Comparison of ENCODE assay signal across 8 mouse cellular contexts in the genomic region with DNA sequence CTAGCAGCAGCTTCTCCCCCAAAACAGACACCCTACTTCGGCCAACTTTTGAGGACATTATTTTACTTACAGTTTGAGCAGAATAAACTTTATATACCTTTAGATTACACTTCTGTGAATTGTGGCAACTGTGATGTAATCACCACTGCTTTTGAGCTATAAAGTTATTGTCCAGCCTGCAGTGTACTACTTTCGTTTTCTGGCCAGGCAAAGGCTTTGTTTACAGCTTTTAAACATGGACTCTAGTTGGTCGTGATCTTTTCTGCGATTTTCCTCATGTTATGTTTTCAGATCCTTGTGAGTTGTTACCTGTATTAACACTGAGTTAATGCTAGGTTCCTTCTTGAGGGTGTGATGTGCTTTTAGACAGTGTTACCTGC.
DNase-seq lines count a peak whose midpoint lies in the region; ATAC-seq and TF ChIP-seq lines count a peak whose summit lies in the region.

No protein-coding gene starts in this region.

- H3K4me1 ChIP-seq in embryonic facial prominence, embryonic 11.5 days (ENCODE audit: control insufficient read depth, insufficient read depth, low read length) = no peaks in the 10 kb centered on the region
- no peaks in the 10 kb centered on the region for H3K4me1 ChIP-seq in intestine, postnatal 0 days (replicated peaks; ENCODE audit: control insufficient read depth, insufficient read depth, low read length)
- no peaks in the 10 kb centered on the region; the same call in 1 of the 2 replicates for H3K4me1 ChIP-seq in midbrain, postnatal 0 days (ENCODE audit: insufficient read depth, low read length)

- DNase-seq in layer of hippocampus, adult 2 months (ENCODE audit: low spot score in 2 of 2) = no peak
- no peak for DNase-seq in layer of hippocampus, adult 9-11 months
- peak; percentile 12 for DNase-seq in embryonic facial prominence, embryonic 11.5 days (ENCODE audit: low spot score)
- no peak for DNase-seq in midbrain, postnatal 0 days (ENCODE audit: low spot score)
- DNase-seq in right cerebral cortex, postnatal 25 days = no peak
- DNase-seq in gastrocnemius, adult 8-10 months (ENCODE audit: low spot score in 2 of 2) = no peak
- DNase-seq in left cerebral cortex, postnatal 10 days (ENCODE audit: extremely low spot score in 1 of 2, low spot score in 2 of 2) = no peak

- peak overlapping the region; percentile 99 for H3K27ac ChIP-seq in layer of hippocampus, adult 2 months
- H3K27ac ChIP-seq in embryonic facial prominence, embryonic 11.5 days (replicated peaks; ENCODE audit: low read depth, low read length) = peak overlapping the region; percentile 81
- H3K27ac ChIP-seq in intestine, postnatal 0 days (ENCODE audit: low read depth, low read length) = peak overlapping the region; percentile 94
- peak overlapping the region; percentile 93 for H3K27ac ChIP-seq in midbrain, postnatal 0 days (ENCODE audit: low read depth, low read length)

- peak overlapping the region; percentile 73 for H3K4me3 ChIP-seq in layer of hippocampus, adult 2 months
- peak overlapping the region; percentile 60 for H3K4me3 ChIP-seq in embryonic facial prominence, embryonic 11.5 days (ENCODE audit: low read depth, low read length)
- peak overlapping the region; percentile 64 for H3K4me3 ChIP-seq in intestine, postnatal 0 days (ENCODE audit: low read depth, low read length)
- peak overlapping the region; percentile 71 for H3K4me3 ChIP-seq in midbrain, postnatal 0 days (ENCODE audit: low read depth, low read length)

- WGBS in embryonic facial prominence, embryonic 11.5 days = 51% methylated on average over 4 of the region's 4 CpGs
- WGBS in intestine, postnatal 0 days = 10% methylated on average over 4 of the region's 4 CpGs
- 41% methylated on average over 4 of the region's 4 CpGs for WGBS in midbrain, postnatal 0 days

- no peak; the same call in 1 of the 2 replicates for ATAC-seq in embryonic facial prominence, embryonic 11.5 days (replicated peaks; ENCODE audit: insufficient number of reproducible peaks, low FRiP score, low TSS enrichment, low read depth)
- ATAC-seq in intestine, postnatal 0 days = peak; percentile 70
- ATAC-seq in midbrain, postnatal 0 days (ENCODE audit: low FRiP score) = peak; percentile 8; the same call in 1 of the 2 replicates

- peak overlapping the region; percentile 74 for H3K4me2 ChIP-seq in embryonic facial prominence, embryonic 11.5 days (ENCODE audit: low read depth, low read length)
- peak overlapping the region; percentile 70 for H3K4me2 ChIP-seq in intestine, postnatal 0 days (replicated peaks; ENCODE audit: low read depth)
- peak overlapping the region; percentile 69 for H3K4me2 ChIP-seq in midbrain, postnatal 0 days (ENCODE audit: low read depth, low read length, poor library complexity, severe bottlenecking)

- no peaks in the 10 kb centered on the region for H3K9me3 ChIP-seq in embryonic facial prominence, embryonic 11.5 days (replicated peaks; ENCODE audit: control insufficient read depth, low read length)
- H3K9me3 ChIP-seq in intestine, postnatal 0 days (ENCODE audit: control insufficient read depth) = no peaks in the 10 kb centered on the region
- no peaks in the 10 kb centered on the region for H3K9me3 ChIP-seq in midbrain, postnatal 0 days (ENCODE audit: low read length)

- no peaks in the 10 kb centered on the region for H3K36me3 ChIP-seq in embryonic facial prominence, embryonic 11.5 days (replicated peaks; ENCODE audit: control insufficient read depth, insufficient read depth, low read depth, low read length)
- H3K36me3 ChIP-seq in intestine, postnatal 0 days (ENCODE audit: control insufficient read depth, insufficient read depth) = no peaks in the 10 kb centered on the region
- no peaks in the 10 kb centered on the region for H3K36me3 ChIP-seq in midbrain, postnatal 0 days (ENCODE audit: insufficient read depth, low read length)

- H3K27me3 ChIP-seq in embryonic facial prominence, embryonic 11.5 days (ENCODE audit: control insufficient read depth, insufficient read depth, low read length) = no peaks in the 10 kb centered on the region
- no peaks in the 10 kb centered on the region for H3K27me3 ChIP-seq in intestine, postnatal 0 days (replicated peaks; ENCODE audit: control insufficient read depth, insufficient read depth, low read length)
- no peaks in the 10 kb centered on the region for H3K27me3 ChIP-seq in midbrain, postnatal 0 days (ENCODE audit: insufficient read depth, low read length)

- TF ChIP-seq CTCF in layer of hippocampus, adult 2 months (conservative IDR thresholded peaks at IDR 0.05) = no peak
- no peak for TF ChIP-seq CTCF in intestine, postnatal 0 days (IDR thresholded peaks at IDR 0.05; ENCODE audit: low read depth)
- no peak for TF ChIP-seq CTCF in midbrain, postnatal 0 days (IDR thresholded peaks at IDR 0.05)

- intact Hi-C loops in left cerebral cortex, postnatal 10 days (cut with DNase I) = no loop called here

- peak overlapping the region; percentile 97 for H3K9ac ChIP-seq in embryonic facial prominence, embryonic 11.5 days (replicated peaks; ENCODE audit: low read length)
- peak overlapping the region; percentile 63 for H3K9ac ChIP-seq in intestine, postnatal 0 days (ENCODE audit: low read depth, low read length)
- H3K9ac ChIP-seq in midbrain, postnatal 0 days (replicated peaks; ENCODE audit: low read length, poor library complexity, severe bottlenecking) = peak overlapping the region; percentile 76
